Mouse (Mus musculus): Measurements from ENCODE around the gene Skp1a. TPM values are rescaled to one million over a fixed set of nuclear protein-coding genes. Genes with fewer than 3 reads are reported as not detected.

Skp1a gene
- polyA plus RNA-seq, 1 experiment from 2014 or later: 976 TPM

GRCm38 (mm10) chr11:52279611-52280145 lies 47.9 kb downstream of the Skp1a start:
- Histone ChIP-seq H3K36me3 (peaks cover 5% of the 10 kb centered on the region; the same call in 1 of the 2 replicates), H3K9me3 (no peaks in the 10 kb centered on the region), H3K9ac (replicated peaks) (no peak overlapping the region), H3K27me3 (peaks cover 25% of the 10 kb centered on the region), H3K4me1 (replicated peaks) (peaks cover 25% of the 10 kb centered on the region), H3K4me2 (no peak overlapping the region), H3K4me3 (replicated peaks) (no peak overlapping the region), H3K27ac (no peak overlapping the region)
- no peak for ATAC-seq (ENCODE audit: insufficient number of reproducible peaks, insufficient read depth, low FRiP score, low TSS enrichment, low read depth)
- WGBS: 97% methylated on average over 8 of the region's 8 CpGs

GRCm38 (mm10) chr11:52280566-52281455 lies 49.0 kb downstream of the Skp1a start:
- H3K36me3 ChIP-seq: peaks cover 5% of the 10 kb centered on the region; the same call in 1 of the 2 replicates
- no peak overlapping the region for H3K4me3 ChIP-seq (replicated peaks)
- no peak for ATAC-seq (ENCODE audit: insufficient number of reproducible peaks, insufficient read depth, low FRiP score, low TSS enrichment, low read depth)
- peaks cover 26% of the 10 kb centered on the region for H3K4me1 ChIP-seq (replicated peaks)
- 89% methylated on average over 11 of the region's 11 CpGs for WGBS
- no peak overlapping the region for H3K9ac ChIP-seq (replicated peaks)
- H3K27ac ChIP-seq: no peak overlapping the region
- peaks cover 37% of the 10 kb centered on the region for H3K27me3 ChIP-seq
- no peaks in the 10 kb centered on the region for H3K9me3 ChIP-seq
- no peak overlapping the region for H3K4me2 ChIP-seq

GRCm38 (mm10) chr11:52281568-52282328 lies 50.0 kb downstream of the Skp1a start:
- no peak overlapping the region for H3K9ac ChIP-seq (replicated peaks)
- H3K4me3 ChIP-seq (replicated peaks): peak overlapping the region; percentile 65
- ATAC-seq (ENCODE audit: insufficient number of reproducible peaks, insufficient read depth, low FRiP score, low TSS enrichment, low read depth): no peak
- 66% methylated on average over 19 of the region's 19 CpGs for WGBS
- peak overlapping the region; percentile 91 for H3K4me2 ChIP-seq
- H3K36me3 ChIP-seq: peaks cover 5% of the 10 kb centered on the region; the same call in 1 of the 2 replicates
- H3K4me1 ChIP-seq (replicated peaks): peaks cover 33% of the 10 kb centered on the region
- H3K27ac ChIP-seq: no peak overlapping the region
- H3K27me3 ChIP-seq: peaks cover 46% of the 10 kb centered on the region
- no peaks in the 10 kb centered on the region for H3K9me3 ChIP-seq

- Histone ChIP-seq H3K9ac (replicated peaks) (peak overlapping the region; percentile 70), H3K27me3 (peaks cover 49% of the 10 kb centered on the region), H3K4me3 (replicated peaks) (peak overlapping the region; percentile 65), H3K9me3 (no peaks in the 10 kb centered on the region), H3K4me1 (replicated peaks) (peaks cover 39% of the 10 kb centered on the region), H3K4me2 (peak overlapping the region; percentile 91), H3K27ac (no peak overlapping the region), H3K36me3 (peaks cover 5% of the 10 kb centered on the region; the same call in 1 of the 2 replicates)
- no peak for ATAC-seq (ENCODE audit: insufficient number of reproducible peaks, insufficient read depth, low FRiP score, low TSS enrichment, low read depth)
- 1% methylated on average over 19 of the region's 19 CpGs for WGBS
Measured at GRCm38 (mm10) chr11:52282420-52282773, 50.6 kb downstream of the Skp1a start.

GRCm38 (mm10) chr11:52282774-52283595 lies 51.2 kb downstream of the Skp1a start, which contains the start of gene Tcf7:
Gene Tcf7 (minus strand): TSS chr11:52283014.
- peak; percentile 49 for ATAC-seq (ENCODE audit: insufficient number of reproducible peaks, insufficient read depth, low FRiP score, low TSS enrichment, low read depth)
- H3K9ac ChIP-seq (replicated peaks): peak within 1 kb of the TSS; percentile 70
- peaks cover 49% of the 10 kb centered on the region for H3K27me3 ChIP-seq
- peak within 1 kb of the TSS; percentile 91 for H3K4me2 ChIP-seq
- 1% methylated on average over 87 of the region's 97 CpGs for WGBS
- no peaks in the 10 kb centered on the region for H3K9me3 ChIP-seq
- no peak within 1 kb of the TSS for H3K27ac ChIP-seq
- H3K4me3 ChIP-seq (replicated peaks): peak within 1 kb of the TSS; percentile 65
- H3K36me3 ChIP-seq: no peaks in the 10 kb centered on the region; the same call in 1 of the 2 replicates
- H3K4me1 ChIP-seq (replicated peaks): peaks cover 40% of the 10 kb centered on the region

GRCm38 (mm10) chr11:52283596-52284571 lies 52.1 kb downstream of the Skp1a start:
- H3K4me1 ChIP-seq (replicated peaks): peaks cover 40% of the 10 kb centered on the region
- peak overlapping the region; percentile 19; the same call in 1 of the 2 replicates for H3K9ac ChIP-seq (replicated peaks)
- peaks cover 49% of the 10 kb centered on the region for H3K27me3 ChIP-seq
- peak overlapping the region; percentile 65 for H3K4me3 ChIP-seq (replicated peaks)
- no peak overlapping the region for H3K27ac ChIP-seq
- 7% methylated on average over 44 of the region's 44 CpGs for WGBS
- H3K36me3 ChIP-seq: no peaks in the 10 kb centered on the region; the same call in 1 of the 2 replicates
- no peaks in the 10 kb centered on the region for H3K9me3 ChIP-seq
- peak; percentile 24; the same call in 1 of the 2 replicates for ATAC-seq (ENCODE audit: insufficient number of reproducible peaks, insufficient read depth, low FRiP score, low TSS enrichment, low read depth)
- peak overlapping the region; percentile 91 for H3K4me2 ChIP-seq

GRCm38 (mm10) chr11:52286301-52286957 lies 54.6 kb downstream of the Skp1a start:
- no peak overlapping the region for H3K27ac ChIP-seq
- H3K27me3 ChIP-seq: peaks cover 49% of the 10 kb centered on the region
- H3K9ac ChIP-seq (replicated peaks): no peak overlapping the region
- no peak overlapping the region for H3K4me2 ChIP-seq
- H3K36me3 ChIP-seq: no peaks in the 10 kb centered on the region
- 11% methylated on average over 16 of the region's 16 CpGs for WGBS
- ATAC-seq (ENCODE audit: insufficient number of reproducible peaks, insufficient read depth, low FRiP score, low TSS enrichment, low read depth): no peak
- no peak overlapping the region for H3K4me3 ChIP-seq (replicated peaks)
- no peaks in the 10 kb centered on the region for H3K9me3 ChIP-seq
- H3K4me1 ChIP-seq (replicated peaks): peaks cover 40% of the 10 kb centered on the region

- H3K27ac ChIP-seq: no peak overlapping the region
- 7% methylated on average over 4 of the region's 4 CpGs for WGBS
- peaks cover 37% of the 10 kb centered on the region for H3K4me1 ChIP-seq (replicated peaks)
- 0 out of 2 replicates have a peak overlapping the region, but pooled peaks have one; percentile 27 for H3K9ac ChIP-seq (replicated peaks)
- no peak overlapping the region for H3K4me2 ChIP-seq
- ATAC-seq (ENCODE audit: insufficient number of reproducible peaks, insufficient read depth, low FRiP score, low TSS enrichment, low read depth): no peak
- peaks cover 46% of the 10 kb centered on the region for H3K27me3 ChIP-seq
- no peaks in the 10 kb centered on the region for H3K36me3 ChIP-seq
- no peaks in the 10 kb centered on the region for H3K9me3 ChIP-seq
- no peak overlapping the region for H3K4me3 ChIP-seq (replicated peaks)
Measured at GRCm38 (mm10) chr11:52286958-52287305, 55.1 kb downstream of the Skp1a start.

- H3K4me1 ChIP-seq (replicated peaks): peaks cover under 1% of the 10 kb centered on the region; the same call in 1 of the 2 replicates
- H3K36me3 ChIP-seq: no peaks in the 10 kb centered on the region
- no peaks in the 10 kb centered on the region for H3K9me3 ChIP-seq
- H3K4me3 ChIP-seq (replicated peaks): no peak overlapping the region
- H3K9ac ChIP-seq (replicated peaks): no peak overlapping the region
- no peak overlapping the region for H3K27ac ChIP-seq
- ATAC-seq (ENCODE audit: insufficient number of reproducible peaks, insufficient read depth, low FRiP score, low TSS enrichment, low read depth): no peak
- no peak overlapping the region for H3K4me2 ChIP-seq
- 69% methylated on average over 7 of the region's 7 CpGs for WGBS
- no peaks in the 10 kb centered on the region for H3K27me3 ChIP-seq
Measured at GRCm38 (mm10) chr11:52292346-52292745, 60.6 kb downstream of the Skp1a start.
